In genomic region chr19:3832851-3833353, GRCm38 (mm10) we compare ENCODE assay signal across 8 mouse cellular contexts. TPM values are rescaled to one million over a fixed set of nuclear protein-coding genes. Genes with fewer than 3 reads are reported as not detected.
DNase-seq lines count a peak whose midpoint lies in the region; ATAC-seq and TF ChIP-seq lines count a peak whose summit lies in the region.

No protein-coding gene starts in this region.

- no peak overlapping the region for H3K4me2 ChIP-seq in hindbrain, embryonic 15.5 days
- no peak overlapping the region for H3K4me2 ChIP-seq in hindbrain, embryonic 16.5 days (ENCODE audit: low read length)

- WGBS in hindbrain, embryonic 15.5 days = 63% methylated on average over 4 of the region's 4 CpGs
- WGBS in hindbrain, embryonic 16.5 days = 71% methylated on average over 4 of the region's 4 CpGs
- 15% methylated on average over 4 of the region's 4 CpGs for WGBS in kidney, adult 2 months

- no peak overlapping the region for H3K4me3 ChIP-seq in hindbrain, embryonic 15.5 days
- no peak overlapping the region for H3K4me3 ChIP-seq in hindbrain, embryonic 16.5 days (ENCODE audit: low read length)
- H3K4me3 ChIP-seq in kidney, adult 2 months (ENCODE audit: insufficient read depth, low read depth, low read length) = no peak overlapping the region

- no peaks in the 10 kb centered on the region for H3K9me3 ChIP-seq in hindbrain, embryonic 15.5 days
- H3K9me3 ChIP-seq in hindbrain, embryonic 16.5 days (ENCODE audit: control insufficient read depth, low read length) = no peaks in the 10 kb centered on the region

- no peak overlapping the region for H3K9ac ChIP-seq in hindbrain, embryonic 15.5 days
- H3K9ac ChIP-seq in hindbrain, embryonic 16.5 days (ENCODE audit: low read depth, low read length) = no peak overlapping the region

- H3K36me3 ChIP-seq in hindbrain, embryonic 15.5 days = no peaks in the 10 kb centered on the region
- H3K36me3 ChIP-seq in hindbrain, embryonic 16.5 days (ENCODE audit: control insufficient read depth, insufficient read depth, low read length) = no peaks in the 10 kb centered on the region
- no peaks in the 10 kb centered on the region for H3K36me3 ChIP-seq in kidney, adult 2 months (ENCODE audit: control insufficient read depth, insufficient read depth, low read length)

- peak; percentile 96 to 97 for DNase-seq in cerebellum, postnatal 14 days
- peak; percentile 95 for DNase-seq in kidney, adult 2 months
- DNase-seq in lung, postnatal 14 days = peak; percentile 80
- DNase-seq in urinary bladder, postnatal 36 days (ENCODE audit: low spot score in 2 of 2) = peak; percentile 60 to 70
- no peak for DNase-seq in embryo, embryonic 11 days

- H3K27me3 ChIP-seq in hindbrain, embryonic 15.5 days = no peaks in the 10 kb centered on the region
- H3K27me3 ChIP-seq in hindbrain, embryonic 16.5 days (replicated peaks; ENCODE audit: control insufficient read depth, insufficient read depth, low read length) = no peaks in the 10 kb centered on the region
- H3K27me3 ChIP-seq in kidney, adult 2 months (replicated peaks; ENCODE audit: control insufficient read depth, insufficient read depth, low read length) = no peaks in the 10 kb centered on the region

- H3K27ac ChIP-seq in hindbrain, embryonic 15.5 days (replicated peaks) = no peak overlapping the region
- H3K27ac ChIP-seq in hindbrain, embryonic 16.5 days (ENCODE audit: low read depth, low read length) = no peak overlapping the region
- H3K27ac ChIP-seq in kidney, adult 2 months (ENCODE audit: insufficient read depth, low read depth, low read length) = peak overlapping the region; percentile 86

- no peaks in the 10 kb centered on the region for H3K4me1 ChIP-seq in hindbrain, embryonic 15.5 days (replicated peaks)
- no peaks in the 10 kb centered on the region for H3K4me1 ChIP-seq in hindbrain, embryonic 16.5 days (ENCODE audit: control insufficient read depth, insufficient read depth, low read depth, low read length)
- H3K4me1 ChIP-seq in kidney, adult 2 months (ENCODE audit: control insufficient read depth, insufficient read depth, low read length) = peaks cover 20% of the 10 kb centered on the region

- no peak for TF ChIP-seq CTCF in kidney, adult 2 months (conservative IDR thresholded peaks at IDR 0.05; ENCODE audit: insufficient read depth, insufficient read length, low read depth, low read length)

- ATAC-seq in hindbrain, embryonic 15.5 days (ENCODE audit: low FRiP score, low read depth) = 0 out of 2 replicates have a peak, but pooled peaks have one; percentile 27
- no peak for ATAC-seq in hindbrain, embryonic 16.5 days
- no peak for ATAC-seq in CD4-positive, CD25-positive, alpha-beta regulatory T cell, adult 4 months

- no peak for TF ChIP-seq POLR2A in kidney, adult 2 months (IDR thresholded peaks at IDR 0.05; ENCODE audit: low read depth, low read length)

RNA-seq across cellular contexts. Expression of gene Chka, which starts 18.7 kb away (rescaled TPM):
- polyA plus RNA-seq in hindbrain, embryonic 15.5 days (2015; fragmentation: Nextera tagmentation; extraction: Ambion mirVana) = 64.6 and 66.6 TPM in 2 replicates
- polyA plus RNA-seq in hindbrain, embryonic 16.5 days (2015; fragmentation: Nextera tagmentation; extraction: Ambion mirVana) = 56.1 and 56.3 TPM in 2 replicates
- polyA plus RNA-seq in kidney, adult 2 months (2012; rRNA removed) = 65.0 and 72.0 TPM in 2 replicates
- 1 to 10 TPM; 2.5 to 3.7 TPM for polyA plus RNA-seq in CD4-positive, CD25-positive, alpha-beta regulatory T cell, adult 4 months (2017; shearing (Covaris generic))

Comparison
In these comparisons a context has a peak if more than half of its experiments do, and no peak if none do; other contexts are left out.
1. RNA of gene Chka, which starts 18.7 kb away (polyA plus RNA-seq): 64.6 to 66.6 TPM in hindbrain, embryonic 15.5 days, 65.0 to 72.0 TPM in kidney, adult 2 months and 56.1 to 56.3 TPM in hindbrain, embryonic 16.5 days; 2.5 to 3.7 TPM in CD4-positive, CD25-positive, alpha-beta regulatory T cell, adult 4 months; every median in the first group is over 10 times any median in the second.